Mouse (Mus musculus): ENCODE measurements around the gene Pja2. TPM values are rescaled to one million over a fixed set of nuclear protein-coding genes. Genes with fewer than 3 reads are reported as not detected.
"Not testable (repeated sequence)": the region's sequence is repeated elsewhere in the genome, so short reads cannot be mapped to it uniquely, and the experiment has no call there.

The Pja2 gene
- total RNA-seq, 1 experiment from 2014 or later = 34.4 TPM

DNA sequence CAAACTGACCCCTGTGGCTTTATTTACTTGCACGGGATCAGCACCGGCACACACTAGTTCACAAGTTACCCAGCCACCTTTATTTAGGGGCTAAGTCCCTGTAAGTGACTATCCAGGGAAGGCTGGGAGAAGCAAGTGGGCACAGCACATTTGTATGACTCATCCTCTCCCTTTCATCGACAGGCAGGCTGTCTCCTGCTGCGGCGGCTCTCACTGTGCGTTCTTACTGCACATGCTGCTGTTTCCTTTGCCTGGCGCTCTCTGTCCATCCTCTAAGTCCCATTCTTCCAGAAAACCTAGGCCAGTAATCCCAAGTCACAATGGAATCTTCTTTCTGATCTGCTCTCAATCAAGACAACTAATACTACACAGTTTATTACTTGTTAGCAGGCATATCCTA lies 43.7 kb downstream of the Pja2 start:
- ATAC-seq (replicated peaks; ENCODE audit: low read depth, poor library complexity, severe bottlenecking) = no peak

DNA sequence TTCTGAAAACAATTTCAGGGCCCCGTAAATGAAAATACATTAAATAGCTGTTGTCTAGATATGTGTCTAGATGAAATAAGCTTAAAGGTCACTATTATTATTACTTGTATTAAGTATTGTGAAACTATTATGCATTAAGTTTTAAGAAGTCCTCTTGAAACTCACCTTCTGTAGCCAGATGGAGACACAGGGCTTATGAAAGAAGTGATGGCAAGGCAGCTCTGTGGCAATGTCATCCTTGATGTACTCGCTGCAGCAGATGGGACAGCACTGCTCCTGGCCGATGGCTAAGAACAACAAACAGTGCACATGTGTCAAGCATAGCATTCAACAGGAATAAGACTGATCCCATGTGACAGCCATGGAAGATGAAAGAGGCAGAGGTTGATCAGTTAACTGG lies 44.9 kb downstream of the Pja2 start:
- no peak for ATAC-seq (replicated peaks; ENCODE audit: low read depth, poor library complexity, severe bottlenecking)

DNA sequence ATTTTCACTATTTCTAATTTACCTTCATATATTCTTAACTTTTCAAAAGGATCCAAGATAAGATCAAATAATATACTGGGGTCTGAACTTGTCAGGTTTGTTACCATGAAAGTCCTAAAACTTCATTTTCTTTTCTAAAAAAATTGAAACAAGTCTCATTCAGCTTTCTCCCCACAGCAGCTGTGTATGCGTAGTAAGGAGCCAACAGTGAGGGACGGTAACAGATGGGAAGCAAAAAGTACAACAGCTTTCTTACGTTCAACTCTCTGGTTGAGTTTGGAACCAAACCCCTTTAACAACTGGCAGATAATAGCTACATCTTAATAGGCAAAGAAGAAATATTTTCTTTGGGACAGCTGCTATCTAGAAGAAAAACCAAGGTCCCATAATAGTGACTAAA lies 50.3 kb downstream of the Pja2 start:
- not testable (repeated sequence) for ATAC-seq (replicated peaks; ENCODE audit: low read depth, poor library complexity, severe bottlenecking)

DNA sequence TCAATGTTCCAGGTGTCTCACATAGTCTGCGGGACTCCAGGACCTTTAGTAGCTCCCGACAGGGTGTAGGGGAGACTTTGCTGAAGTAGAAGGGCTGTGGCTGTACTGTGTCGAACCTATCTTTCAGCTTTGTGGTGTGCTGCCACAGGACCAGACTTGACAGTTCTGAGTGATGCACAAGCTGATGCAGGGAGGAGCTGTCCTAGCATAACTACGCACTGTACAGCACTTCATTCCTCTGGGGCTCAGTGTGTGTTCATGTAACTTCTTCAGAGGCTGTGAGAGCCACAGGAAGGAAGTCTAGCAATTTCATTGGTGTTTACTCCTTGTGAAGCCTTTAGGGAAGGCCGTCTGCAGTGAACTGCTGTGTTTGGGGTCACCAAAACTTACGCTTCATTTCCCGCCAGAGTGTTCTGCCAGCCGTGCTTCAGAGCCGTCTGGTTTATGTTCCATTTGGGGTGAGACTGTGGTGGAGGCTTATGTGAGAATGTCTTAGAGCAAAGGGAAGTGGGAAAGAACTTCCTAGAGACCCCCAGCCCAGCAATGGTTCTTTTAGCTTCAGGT lies 54.0 kb downstream of the Pja2 start:
- ATAC-seq (replicated peaks; ENCODE audit: low read depth, poor library complexity, severe bottlenecking) = 0 out of 2 replicates have a peak, but pooled peaks have one; percentile 8

DNA sequence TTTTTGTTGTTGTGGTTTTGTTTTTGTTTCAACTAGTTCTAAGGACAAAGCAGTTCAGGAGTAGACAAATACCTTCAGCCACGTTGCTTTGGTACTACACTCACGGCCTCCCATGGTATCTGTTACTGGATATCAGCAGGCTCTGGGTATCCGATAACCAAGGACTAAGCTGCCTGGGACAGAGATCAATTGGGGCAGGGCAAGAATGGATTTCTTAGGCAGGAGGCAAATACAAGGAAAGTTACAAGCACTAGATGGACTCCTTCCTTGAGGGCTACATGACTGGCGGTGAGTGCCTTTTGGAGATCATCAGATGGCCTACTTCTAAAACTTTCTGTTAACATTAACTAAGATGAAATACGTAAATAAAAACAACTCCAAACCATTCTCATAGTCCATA lies 55.0 kb downstream of the Pja2 start:
- ATAC-seq (replicated peaks; ENCODE audit: low read depth, poor library complexity, severe bottlenecking) = no peak

DNA sequence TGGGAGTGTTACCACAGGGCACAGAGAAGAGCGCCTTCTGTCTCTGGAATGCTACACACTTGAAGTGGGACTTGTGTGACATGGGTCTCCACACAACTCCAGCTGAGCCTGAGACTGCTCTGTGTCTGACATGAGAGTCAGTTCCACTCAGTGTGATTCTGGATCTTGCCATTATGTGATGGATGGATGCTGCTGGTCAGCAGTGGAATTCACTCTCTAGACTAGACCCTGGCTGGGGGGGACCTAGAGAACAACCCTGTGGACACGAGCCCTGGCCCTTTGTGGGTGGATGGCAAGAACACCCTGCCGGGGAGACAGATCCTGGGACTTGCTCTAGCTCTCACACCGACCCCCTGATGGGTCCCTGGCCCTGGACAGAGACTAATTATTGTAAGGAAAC lies 56.5 kb downstream of the Pja2 start:
- no peak for ATAC-seq (replicated peaks; ENCODE audit: low read depth, poor library complexity, severe bottlenecking)

GRCm38 (mm10) chr17:64274341-64275105 lies 57.2 kb downstream of the Pja2 start:
- no peak for ATAC-seq (replicated peaks; ENCODE audit: low read depth, poor library complexity, severe bottlenecking)

GRCm38 (mm10) chr17:64260571-64260970 lies 71.1 kb downstream of the Pja2 start:
- ATAC-seq (replicated peaks; ENCODE audit: low read depth, poor library complexity, severe bottlenecking) = no peak

DNA sequence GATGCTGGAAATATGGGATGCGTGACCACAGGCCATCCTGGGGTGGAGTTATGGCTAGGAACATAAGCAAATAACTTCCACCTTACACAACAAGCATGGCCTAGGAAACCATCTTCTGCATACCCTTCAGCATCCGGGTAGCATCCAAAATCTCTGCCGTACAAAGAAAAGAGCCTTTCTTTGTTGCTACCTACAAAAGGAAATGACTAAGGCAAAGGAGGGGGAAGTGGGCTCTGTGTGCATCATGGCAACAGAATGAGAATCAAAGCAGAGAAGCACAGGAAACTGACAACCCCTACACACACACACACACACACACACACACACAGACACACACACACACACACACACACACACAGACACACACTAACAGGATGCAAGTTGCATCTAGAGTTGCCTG lies 83.5 kb downstream of the Pja2 start:
- no peak for ATAC-seq (replicated peaks; ENCODE audit: low read depth, poor library complexity, severe bottlenecking)

DNA sequence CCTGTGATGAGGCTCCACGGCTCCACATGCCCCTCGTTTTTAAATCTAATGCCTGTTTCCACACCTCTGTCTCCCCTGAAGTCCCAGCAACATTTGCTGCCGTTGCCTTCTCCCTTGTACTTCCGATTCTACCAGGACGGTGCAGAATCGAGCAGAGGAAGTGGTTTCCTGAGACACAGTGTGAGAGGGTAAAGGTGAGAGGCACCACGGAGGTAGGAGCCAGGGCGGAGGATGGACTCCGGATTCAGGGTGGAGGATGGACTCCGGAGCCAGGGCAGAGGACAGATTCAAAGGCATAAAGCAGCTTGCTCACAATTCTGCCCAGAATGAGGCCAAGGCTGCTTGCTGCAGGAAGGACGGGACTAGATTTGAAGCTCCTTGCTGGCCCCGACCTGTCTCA lies 88.8 kb downstream of the Pja2 start:
- ATAC-seq (replicated peaks; ENCODE audit: low read depth, poor library complexity, severe bottlenecking) = no peak

DNA sequence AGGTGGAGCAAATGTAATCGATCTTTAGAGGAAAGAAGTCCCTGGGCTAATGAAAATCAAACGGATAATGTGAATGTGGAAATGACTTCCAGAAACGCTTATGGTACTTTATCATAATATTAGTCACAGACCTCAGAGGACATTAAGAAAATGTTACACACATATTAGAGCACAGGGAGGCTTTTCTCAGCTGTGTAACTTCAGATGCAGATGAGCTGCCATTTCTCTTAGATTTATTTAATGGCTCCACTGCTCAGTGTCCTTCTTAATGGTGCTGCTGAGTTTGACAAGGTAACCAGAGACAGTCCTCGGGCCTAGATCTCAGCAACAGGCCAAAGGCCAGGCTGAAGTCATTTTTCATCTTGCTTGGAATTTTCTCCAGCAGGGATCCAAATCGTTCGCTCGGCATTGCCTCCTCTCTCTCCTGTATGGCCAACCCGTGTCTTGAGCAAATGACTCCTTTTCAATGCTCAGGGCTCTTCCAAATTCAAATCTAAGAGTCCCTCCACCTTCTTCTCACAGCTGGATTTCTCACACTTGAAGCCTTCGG lies 89.3 kb downstream of the Pja2 start:
- ATAC-seq (replicated peaks; ENCODE audit: low read depth, poor library complexity, severe bottlenecking) = no peak

GRCm38 (mm10) chr17:64241544-64242292 lies 90.0 kb downstream of the Pja2 start:
- ATAC-seq (replicated peaks; ENCODE audit: low read depth, poor library complexity, severe bottlenecking) = no peak

- ATAC-seq (replicated peaks; ENCODE audit: low read depth, poor library complexity, severe bottlenecking) = 0 out of 2 replicates have a peak, but pooled peaks have one; percentile 39
Observed at GRCm38 (mm10) chr17:64232134-64232533, 99.6 kb downstream of the Pja2 start.

DNA sequence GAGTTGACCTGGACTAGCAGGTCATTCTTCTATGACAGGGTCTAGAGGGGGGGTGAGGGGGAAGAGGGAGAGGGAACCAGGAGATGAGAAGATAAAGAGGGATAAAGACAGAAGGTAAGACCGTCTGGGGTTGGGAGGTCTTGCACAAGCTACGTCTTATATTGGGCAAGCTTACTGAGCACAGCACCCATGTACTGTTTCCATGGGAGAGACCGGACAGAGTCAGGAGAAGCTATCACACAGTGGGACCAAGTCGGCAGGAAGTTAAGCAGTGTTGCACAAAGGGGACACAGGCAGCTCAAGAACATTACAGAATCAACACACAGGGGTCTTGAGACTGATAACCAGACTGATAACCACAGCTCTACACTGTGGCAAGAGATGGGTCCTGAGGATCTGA lies 100.1 kb downstream of the Pja2 start:
- ATAC-seq (replicated peaks; ENCODE audit: low read depth, poor library complexity, severe bottlenecking) = 0 out of 2 replicates have a peak, but pooled peaks have one; percentile 36

DNA sequence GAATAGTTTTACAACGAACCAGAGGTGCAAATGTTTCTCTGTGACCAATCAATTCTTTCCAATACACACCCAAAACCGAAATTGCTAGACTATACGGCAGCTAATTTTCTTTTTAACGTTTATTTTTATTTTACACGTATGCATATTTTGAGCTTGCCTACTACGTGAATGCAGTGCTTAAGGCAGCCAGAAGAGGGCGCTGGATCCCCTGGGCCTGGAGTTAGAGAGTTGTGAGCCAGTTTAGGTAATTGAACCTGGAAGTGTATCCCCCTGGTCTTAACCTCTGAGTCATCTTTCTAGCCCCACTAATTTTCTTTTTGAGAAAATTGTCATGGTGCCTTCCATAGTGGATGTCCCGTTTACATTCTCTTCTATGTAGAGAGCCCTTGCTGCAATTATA lies 100.5 kb downstream of the Pja2 start:
- ATAC-seq (replicated peaks; ENCODE audit: low read depth, poor library complexity, severe bottlenecking) = 0 out of 2 replicates have a peak, but pooled peaks have one; percentile 45

All from common myeloid progenitor, adult 5-6 weeks (primary cell).